Mouse (Mus musculus) heart, embryonic 14.5 days (tissue): ENCODE measurements around the gene Stkld1. TPM values are rescaled to one million over a fixed set of nuclear protein-coding genes. Genes with fewer than 3 reads are reported as not detected.

ENCODE experiments used
- ATAC-seq: fragments of 200-750 bp; cut with Nextera tagmentation; 2 replicates; pipeline ENCODE4 v1.8.0; 2017; ENCODE audit warnings: low read depth, moderate TSS enrichment; ENCODE audit not compliant: insufficient number of reproducible peaks, insufficient read depth, low FRiP score
- H3K27ac ChIP-seq, 2 experiments: fragments of 200-500 bp in 1 of 2; fragments of 300-500 bp in 1 of 2; sonication (generic) in 1 of 2; replicated peaks in 1 of 2; 2 replicates each; pipeline ENCODE4 v1.5.1; 2012 to 2014; ENCODE audit warnings: low read depth in 2 of 2, low read length in 2 of 2, control low read depth in 1 of 2, mild to moderate bottlenecking in 1 of 2, mixed read lengths in 1 of 2; ENCODE audit not compliant: control insufficient read depth in 1 of 2, insufficient read depth in 1 of 2
- H3K27me3 ChIP-seq: fragments of 300-500 bp; sonication (generic); 2 replicates; pipeline ENCODE4 v1.6.1; 2014; ENCODE audit warnings: mild to moderate bottlenecking, low read length, control low read depth; ENCODE audit not compliant: control insufficient read depth, insufficient read depth
- H3K36me3 ChIP-seq: fragments of 300-500 bp; sonication (generic); 2 replicates; pipeline ENCODE4 v1.6.1; 2014; ENCODE audit warnings: mild to moderate bottlenecking, control low read depth, low read length, mixed read lengths; ENCODE audit not compliant: control insufficient read depth, insufficient read depth
- H3K4me1 ChIP-seq, 2 experiments: fragments of 200-500 bp in 1 of 2; fragments of 300-500 bp in 1 of 2; sonication (generic) in 1 of 2; 2 replicates each; pipeline ENCODE4 v1.6.1; 2012 to 2014; ENCODE audit warnings: low read length in 2 of 2, control low read depth in 1 of 2, mixed read lengths in 1 of 2; ENCODE audit not compliant: control insufficient read depth in 2 of 2, insufficient read depth in 2 of 2
- H3K4me2 ChIP-seq: fragments of 300-500 bp; sonication (generic); 2 replicates; pipeline ENCODE4 v1.6.1; 2014; ENCODE audit warnings: mild to moderate bottlenecking, low read length
- H3K4me3 ChIP-seq, 2 experiments: fragments of 200-500 bp in 1 of 2; fragments of 300-500 bp in 1 of 2; sonication (generic) in 1 of 2; 2 replicates each; pipeline ENCODE4 v1.5.1; 2012 to 2014; ENCODE audit warnings: low read length in 2 of 2, mild to moderate bottlenecking in 2 of 2, control low read depth in 1 of 2, low read depth in 1 of 2, moderate library complexity in 1 of 2; ENCODE audit not compliant: control insufficient read depth in 1 of 2, insufficient read depth in 1 of 2
- H3K9ac ChIP-seq: fragments of 300-500 bp; sonication (generic); 2 replicates; pipeline ENCODE4 v1.6.1; 2014; ENCODE audit warnings: mild to moderate bottlenecking, low read length
- H3K9me3 ChIP-seq: fragments of 300-500 bp; sonication (generic); 2 replicates; pipeline ENCODE4 v1.6.1; 2016; ENCODE audit warnings: low read length, control low read depth; ENCODE audit not compliant: control insufficient read depth
- WGBS: fragments of 180-500 bp; shearing (Covaris S2); extraction: QIAGEN DNeasy Blood & Tissue Kit; methylation state at CpG from one replicate; pipeline ENCODE4 v1.1.7; 2014; 5-methylcytosine and 5-hydroxymethylcytosine counted together
- polyA plus RNA-seq: library from polyadenylated mRNA; unstranded; fragments of >200 nt; fragmentation: Nextera tagmentation; extraction: Ambion mirVana; gene quantifications from 2 replicates; pipeline ENCODE4 v1.2.1, GENCODE M21; 2014

Stkld1 gene
- polyA plus RNA-seq, 1 experiment from 2014 or later = not detected

GRCm38 (mm10) chr2:26956811-26957487 lies 23.1 kb downstream of the Stkld1 start:
- Histone ChIP-seq H3K9me3 (no peaks in the 10 kb centered on the region), H3K4me1 (no peaks in the 10 kb centered on the region), H3K27ac (no peak overlapping the region), H3K36me3 (peaks cover 91% of the 10 kb centered on the region), H3K4me3 (no peak overlapping the region), H3K27me3 (no peaks in the 10 kb centered on the region), H3K4me2 (no peak overlapping the region), H3K9ac (no peak overlapping the region)
- WGBS = 92% methylated on average over 12 of the region's 12 CpGs
- no peak for ATAC-seq

GRCm38 (mm10) chr2:26957488-26957859 lies 23.6 kb downstream of the Stkld1 start:
- ATAC-seq = no peak
- H3K36me3 ChIP-seq = peaks cover 91% of the 10 kb centered on the region
- H3K4me2 ChIP-seq = no peak overlapping the region
- no peaks in the 10 kb centered on the region for H3K4me1 ChIP-seq
- 85% methylated on average over 2 of the region's 2 CpGs for WGBS
- H3K9ac ChIP-seq = no peak overlapping the region
- H3K4me3 ChIP-seq = no peak overlapping the region
- H3K27me3 ChIP-seq = no peaks in the 10 kb centered on the region
- no peak overlapping the region for H3K27ac ChIP-seq
- no peaks in the 10 kb centered on the region for H3K9me3 ChIP-seq

GRCm38 (mm10) chr2:26960756-26961155 lies 26.9 kb downstream of the Stkld1 start:
- H3K27me3 ChIP-seq = no peaks in the 10 kb centered on the region
- H3K9ac ChIP-seq = no peak overlapping the region
- WGBS = 75% methylated on average over 4 of the region's 4 CpGs
- no peak overlapping the region for H3K27ac ChIP-seq
- H3K4me1 ChIP-seq = peaks cover 0 to 15% of the 10 kb centered on the region in 2 experiments; a peak in 3 of 4 replicates
- ATAC-seq = no peak
- H3K4me3 ChIP-seq = no peak overlapping the region
- H3K9me3 ChIP-seq = no peaks in the 10 kb centered on the region
- H3K36me3 ChIP-seq = peaks cover 61% of the 10 kb centered on the region
- no peak overlapping the region for H3K4me2 ChIP-seq

DNA sequence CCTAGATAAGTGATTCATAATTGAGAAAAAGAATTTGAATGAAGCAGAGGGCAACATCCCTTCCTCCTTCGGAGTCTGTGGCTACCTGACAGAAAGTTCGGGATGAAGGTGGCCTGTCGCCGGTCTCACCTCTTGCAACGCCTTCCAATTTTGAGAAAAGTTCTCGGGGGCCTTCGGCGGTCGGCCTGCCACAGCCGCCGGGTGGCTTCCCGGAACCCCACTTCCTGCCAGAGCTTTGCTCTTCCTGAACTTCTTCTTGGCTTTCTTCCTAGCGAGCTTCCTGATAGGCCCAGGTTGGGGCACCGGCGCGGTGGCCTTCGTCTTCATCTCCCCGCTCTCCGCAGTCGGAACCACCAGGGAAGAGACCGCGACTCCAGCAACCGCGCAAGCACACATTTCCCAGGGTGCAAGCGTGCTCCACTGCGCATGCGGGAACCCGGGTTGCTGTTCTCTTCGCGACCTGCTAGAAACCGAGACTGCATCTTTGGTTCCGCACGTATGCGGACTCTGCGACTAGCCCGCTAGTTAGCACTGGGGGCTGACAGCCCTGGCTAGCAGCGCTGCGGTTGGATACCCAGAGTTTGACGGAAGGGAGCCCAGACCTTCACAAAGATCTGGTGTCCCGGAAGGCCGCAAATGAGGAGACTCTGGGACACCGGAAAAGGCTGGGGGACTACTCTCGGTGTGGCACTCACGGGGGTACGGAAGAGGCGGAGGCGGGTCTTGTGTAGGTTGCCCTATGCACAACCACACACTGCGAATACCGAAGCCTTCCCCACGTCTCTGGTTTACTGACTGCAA lies 30.3 kb downstream of the Stkld1 start, which contains the start of gene Rexo4:
Gene Rexo4 (minus strand): TSS at position 464 of the 801 bp plus-strand sequence.
- H3K27ac ChIP-seq = peak within 1 kb of the TSS; percentile 99
- H3K4me1 ChIP-seq = peaks cover 0 to 15% of the 10 kb centered on the region in 2 experiments; a peak in 3 of 4 replicates
- H3K4me2 ChIP-seq = peak within 1 kb of the TSS; percentile 93
- no peaks in the 10 kb centered on the region for H3K9me3 ChIP-seq
- H3K4me3 ChIP-seq = peak within 1 kb of the TSS; percentile 68 to 85
- peak; percentile 86 for ATAC-seq
- WGBS = under 1% methylated on average over 50 of the region's 50 CpGs
- H3K9ac ChIP-seq = peak within 1 kb of the TSS; percentile 88
- no peaks in the 10 kb centered on the region for H3K27me3 ChIP-seq
- H3K36me3 ChIP-seq = peaks cover 28% of the 10 kb centered on the region

GRCm38 (mm10) chr2:26964724-26965370 lies 31.0 kb downstream of the Stkld1 start:
- 20% methylated on average over 14 of the region's 14 CpGs for WGBS
- ATAC-seq = no peak

GRCm38 (mm10) chr2:26967262-26967661 lies 33.4 kb downstream of the Stkld1 start:
- WGBS = 75% methylated on average over 2 of the region's 2 CpGs
- no peak overlapping the region for H3K9ac ChIP-seq
- H3K27me3 ChIP-seq = no peaks in the 10 kb centered on the region
- no peak overlapping the region for H3K27ac ChIP-seq
- ATAC-seq = no peak
- no peak overlapping the region for H3K4me3 ChIP-seq
- H3K36me3 ChIP-seq = peaks cover 5% of the 10 kb centered on the region
- H3K4me1 ChIP-seq = peaks cover 0 to 15% of the 10 kb centered on the region in 2 experiments; a peak in 3 of 4 replicates
- no peaks in the 10 kb centered on the region for H3K9me3 ChIP-seq
- H3K4me2 ChIP-seq = no peak overlapping the region

More at GRCm38 (mm10) chr2:26964724-26965370, 31.0 kb downstream of the Stkld1 start:
- Histone ChIP-seq H3K36me3 (peaks cover 23% of the 10 kb centered on the region), H3K4me2 (peak overlapping the region; percentile 93), H3K9ac (peak overlapping the region; percentile 88), H3K4me3 (peak overlapping the region; percentile 68 to 85), H3K4me1 (peaks cover 0 to 15% of the 10 kb centered on the region in 2 experiments; a peak in 3 of 4 replicates), H3K27me3 (no peaks in the 10 kb centered on the region), H3K27ac (peak overlapping the region; percentile 30 to 99; a peak in 3 of 4 replicates), H3K9me3 (no peaks in the 10 kb centered on the region)

DNA sequence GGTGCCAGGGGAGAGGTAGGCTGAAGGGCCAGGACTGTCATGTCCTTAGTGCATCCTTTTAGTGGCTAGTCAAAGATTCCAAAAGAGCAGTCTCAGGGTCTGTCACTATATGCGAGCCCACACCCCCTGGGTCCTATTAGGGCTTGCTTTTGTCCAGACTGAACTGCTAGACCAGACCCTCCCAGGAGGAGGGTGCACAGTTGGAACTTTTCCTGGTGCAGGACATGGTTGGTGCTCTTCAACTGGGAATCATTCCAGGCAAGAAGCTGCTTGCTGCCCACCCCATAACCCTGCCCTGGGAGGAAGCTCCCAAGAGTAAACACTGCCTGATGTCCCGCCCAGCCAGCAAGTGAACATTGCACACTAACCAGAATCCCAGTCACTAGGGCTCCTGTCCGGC lies 39.3 kb downstream of the Stkld1 start, which contains the start of gene Adamts13:
Gene Adamts13 (plus strand): TSS at position 301 of the 400 bp plus-strand sequence.
- no peak within 1 kb of the TSS for H3K4me3 ChIP-seq
- H3K9me3 ChIP-seq = no peaks in the 10 kb centered on the region
- no peaks in the 10 kb centered on the region for H3K4me1 ChIP-seq
- no peak within 1 kb of the TSS for H3K4me2 ChIP-seq
- H3K27me3 ChIP-seq = no peaks in the 10 kb centered on the region
- ATAC-seq = no peak
- 50% methylated on average over 3 of the region's 3 CpGs for WGBS
- H3K9ac ChIP-seq = no peak within 1 kb of the TSS
- no peaks in the 10 kb centered on the region for H3K36me3 ChIP-seq
- H3K27ac ChIP-seq = no peak within 1 kb of the TSS
